Mouse (Mus musculus): ENCODE results near the gene Zmpste24. TPM values are rescaled to one million over a fixed set of nuclear protein-coding genes. Genes with fewer than 3 reads are reported as not detected.

The Zmpste24 gene
- polyA plus RNA-seq, 1 experiment from 2014 or later = 33.3 TPM

DNA sequence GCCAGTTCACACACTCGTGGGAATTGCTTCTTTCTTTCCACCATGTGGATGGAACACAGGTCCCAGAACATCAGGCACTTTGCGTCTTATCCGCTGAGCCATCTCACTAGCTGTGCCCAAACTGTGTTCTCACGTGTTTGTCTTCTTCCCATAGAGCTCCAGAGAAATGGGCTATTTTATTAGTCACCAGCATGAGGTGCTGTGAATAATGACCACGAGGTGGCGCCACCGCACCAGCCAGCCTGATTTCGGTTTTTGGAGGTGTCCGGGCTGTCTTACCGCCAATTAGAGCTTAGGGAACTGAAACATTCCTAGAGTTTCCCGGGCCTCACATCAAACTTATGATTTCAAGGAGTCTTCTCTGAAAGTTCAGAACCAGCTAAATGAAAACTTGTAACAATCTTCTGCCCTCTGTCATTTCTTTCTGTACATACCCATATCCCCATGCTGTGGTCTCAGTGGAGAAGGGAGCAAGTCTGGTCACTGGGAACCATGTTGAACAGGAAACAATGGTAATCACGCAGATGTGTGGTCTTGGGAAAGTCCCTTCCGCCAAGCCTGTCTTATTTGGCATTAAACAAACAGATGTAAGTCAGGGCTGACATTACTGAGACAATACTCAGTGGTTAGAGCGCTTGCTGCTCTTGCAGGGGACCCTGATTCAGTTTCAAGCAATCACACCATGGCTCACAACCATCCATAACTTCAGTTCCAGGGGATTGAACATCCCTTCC is 69.2 kb downstream of the Zmpste24 start:
- 24% methylated on average over 14 of the region's 14 CpGs for WGBS

DNA sequence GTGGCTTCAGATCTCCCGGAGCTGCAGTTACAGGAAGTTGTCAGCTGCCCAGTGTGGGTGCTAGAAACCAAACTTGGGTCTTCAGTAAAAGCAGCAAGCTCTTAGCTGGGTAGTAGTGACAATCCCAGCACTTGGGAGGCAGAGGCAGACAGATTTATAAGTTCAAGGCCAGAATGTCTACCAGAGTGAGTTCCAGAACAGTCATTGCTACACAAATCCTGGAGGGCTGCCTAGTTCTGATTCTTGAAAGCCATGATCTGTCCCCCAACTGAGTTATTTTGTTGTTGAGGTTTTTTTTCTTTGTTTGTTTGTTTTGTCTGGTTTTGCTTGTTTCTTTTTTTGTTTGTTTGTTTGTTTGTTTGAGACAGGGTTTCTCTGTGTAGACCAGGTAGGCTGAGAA is 69.9 kb downstream of the Zmpste24 start:
- Histone ChIP-seq H3K27me3 (0 out of 2 replicates have a peak, but pooled peaks cover 4% of the 10 kb centered on the region), H3K9ac (no peak overlapping the region), H3K36me3 (replicated peaks) (no peaks in the 10 kb centered on the region), H3K4me3 (replicated peaks) (no peak overlapping the region), H3K4me1 (no peaks in the 10 kb centered on the region), H3K27ac (no peak overlapping the region), H3K9me3 (no peaks in the 10 kb centered on the region), H3K4me2 (no peak overlapping the region)
- no peak for ATAC-seq (ENCODE audit: low FRiP score)
- WGBS = 83% methylated on average over 1 of the region's 1 CpGs

More for the DNA sequence above, 69.2 kb downstream of the Zmpste24 start:
- no peak overlapping the region for H3K4me2 ChIP-seq
- H3K4me1 ChIP-seq = no peaks in the 10 kb centered on the region
- no peak overlapping the region for H3K4me3 ChIP-seq (replicated peaks)
- no peaks in the 10 kb centered on the region for H3K9me3 ChIP-seq
- no peak overlapping the region for H3K9ac ChIP-seq
- ATAC-seq (ENCODE audit: low FRiP score) = 0 out of 2 replicates have a peak, but pooled peaks have one; percentile 55
- 0 out of 2 replicates have a peak, but pooled peaks cover 4% of the 10 kb centered on the region for H3K27me3 ChIP-seq
- no peaks in the 10 kb centered on the region for H3K36me3 ChIP-seq (replicated peaks)
- no peak overlapping the region for H3K27ac ChIP-seq

DNA sequence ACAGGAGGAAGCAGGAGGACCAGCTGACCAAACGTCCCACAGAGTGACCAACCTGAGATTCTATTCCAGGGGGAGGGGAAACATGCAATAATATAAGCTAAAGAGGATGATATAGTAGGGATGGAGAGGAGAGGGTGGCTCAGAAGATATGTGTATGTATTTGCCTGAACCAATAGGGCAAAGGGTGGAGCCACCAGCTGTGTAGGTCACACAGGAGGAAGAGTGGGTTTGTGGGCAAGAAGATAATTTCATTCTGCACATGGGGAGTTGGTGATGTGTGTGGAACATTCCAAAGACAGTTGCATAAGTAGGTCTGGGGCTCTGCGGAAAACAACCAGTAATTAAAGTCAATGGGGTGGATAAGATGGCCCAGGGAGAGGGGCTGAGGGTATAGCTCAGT is 72.4 kb downstream of the Zmpste24 start:
- no peak overlapping the region for H3K4me3 ChIP-seq (replicated peaks)
- H3K27ac ChIP-seq = no peak overlapping the region
- ATAC-seq (ENCODE audit: low FRiP score) = no peak
- no peaks in the 10 kb centered on the region for H3K36me3 ChIP-seq (replicated peaks)
- no peaks in the 10 kb centered on the region for H3K9me3 ChIP-seq
- no peaks in the 10 kb centered on the region for H3K4me1 ChIP-seq
- no peak overlapping the region for H3K9ac ChIP-seq
- 67% methylated on average over 2 of the region's 2 CpGs for WGBS
- no peak overlapping the region for H3K4me2 ChIP-seq
- 0 out of 2 replicates have a peak, but pooled peaks cover 4% of the 10 kb centered on the region for H3K27me3 ChIP-seq

DNA sequence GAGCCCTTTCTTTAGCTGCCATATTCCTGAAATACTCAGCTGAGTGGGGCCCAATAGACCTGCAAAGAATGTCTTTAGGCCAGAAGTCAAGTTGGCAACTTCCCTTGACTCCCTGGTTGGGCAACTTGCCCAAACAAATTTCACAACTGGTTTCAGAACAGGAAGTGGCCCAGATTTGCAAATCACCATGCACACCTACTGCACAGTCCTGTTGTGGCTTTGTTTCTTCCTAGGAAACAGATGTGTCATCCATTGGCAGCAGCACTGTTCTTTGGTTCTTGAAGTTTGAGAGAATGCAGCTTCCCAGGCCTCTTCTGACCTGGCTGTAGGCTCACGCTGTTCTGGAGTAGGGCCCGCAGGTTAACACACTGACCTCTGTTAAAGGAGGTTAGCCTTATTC is 74.1 kb downstream of the Zmpste24 start:
- Histone ChIP-seq H3K27me3 (0 out of 2 replicates have a peak, but pooled peaks cover 4% of the 10 kb centered on the region), H3K4me1 (no peaks in the 10 kb centered on the region), H3K9me3 (no peaks in the 10 kb centered on the region), H3K27ac (no peak overlapping the region), H3K4me3 (replicated peaks) (no peak overlapping the region), H3K4me2 (no peak overlapping the region), H3K9ac (no peak overlapping the region), H3K36me3 (replicated peaks) (no peaks in the 10 kb centered on the region)
- WGBS = 88% methylated on average over 2 of the region's 2 CpGs
- no peak for ATAC-seq (ENCODE audit: low FRiP score)

DNA sequence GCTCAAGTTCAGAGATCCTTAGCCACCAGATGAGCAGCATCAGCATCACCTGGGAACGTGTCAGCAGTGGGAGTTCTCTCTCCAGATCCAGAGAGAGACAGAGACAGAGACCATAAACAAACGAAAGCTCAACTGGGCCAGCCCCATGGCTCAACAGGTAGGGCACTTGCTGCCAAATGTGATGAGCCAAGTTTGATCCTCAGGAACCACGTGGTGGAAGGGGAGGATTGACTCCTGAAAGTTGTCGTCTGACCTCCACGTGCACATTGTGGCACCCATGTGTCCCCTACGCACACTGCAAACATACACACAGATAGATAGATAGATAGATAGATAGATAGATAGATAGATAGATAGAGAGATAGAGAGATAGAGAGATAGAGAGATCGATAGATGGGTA is 74.6 kb downstream of the Zmpste24 start:
- no peak for ATAC-seq (ENCODE audit: low FRiP score)
- Histone ChIP-seq H3K27me3 (0 out of 2 replicates have a peak, but pooled peaks cover 4% of the 10 kb centered on the region), H3K4me1 (no peaks in the 10 kb centered on the region), H3K9me3 (no peaks in the 10 kb centered on the region), H3K36me3 (replicated peaks) (no peaks in the 10 kb centered on the region), H3K9ac (no peak overlapping the region), H3K4me2 (no peak overlapping the region), H3K27ac (no peak overlapping the region), H3K4me3 (replicated peaks) (no peak overlapping the region)
- 87% methylated on average over 7 of the region's 7 CpGs for WGBS

DNA sequence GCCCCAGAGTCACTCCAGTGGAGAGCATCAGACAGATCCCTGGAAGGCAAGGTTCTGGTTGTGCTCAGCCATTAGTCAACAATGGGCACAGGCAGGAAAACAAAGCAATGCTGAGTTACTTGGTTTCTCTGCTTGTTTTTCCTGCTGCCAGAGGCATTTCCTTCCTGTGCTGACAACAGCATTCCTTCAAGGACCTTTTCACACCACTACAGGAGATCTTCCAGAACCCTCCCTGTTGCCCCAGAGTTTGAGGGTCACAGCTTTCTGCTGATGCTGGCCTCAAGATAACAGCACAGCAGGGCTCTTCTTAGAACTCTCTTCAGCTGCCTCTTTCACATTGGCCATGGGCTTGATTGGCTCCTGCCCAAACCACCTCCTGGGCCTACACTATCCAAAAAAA is 76.1 kb downstream of the Zmpste24 start:
- Histone ChIP-seq H3K27me3 (0 out of 2 replicates have a peak, but pooled peaks cover 4% of the 10 kb centered on the region), H3K4me3 (replicated peaks) (no peak overlapping the region), H3K36me3 (replicated peaks) (no peaks in the 10 kb centered on the region), H3K9ac (no peak overlapping the region), H3K4me1 (no peaks in the 10 kb centered on the region), H3K4me2 (no peak overlapping the region), H3K27ac (no peak overlapping the region), H3K9me3 (no peaks in the 10 kb centered on the region)
- no peak for ATAC-seq (ENCODE audit: low FRiP score)

DNA sequence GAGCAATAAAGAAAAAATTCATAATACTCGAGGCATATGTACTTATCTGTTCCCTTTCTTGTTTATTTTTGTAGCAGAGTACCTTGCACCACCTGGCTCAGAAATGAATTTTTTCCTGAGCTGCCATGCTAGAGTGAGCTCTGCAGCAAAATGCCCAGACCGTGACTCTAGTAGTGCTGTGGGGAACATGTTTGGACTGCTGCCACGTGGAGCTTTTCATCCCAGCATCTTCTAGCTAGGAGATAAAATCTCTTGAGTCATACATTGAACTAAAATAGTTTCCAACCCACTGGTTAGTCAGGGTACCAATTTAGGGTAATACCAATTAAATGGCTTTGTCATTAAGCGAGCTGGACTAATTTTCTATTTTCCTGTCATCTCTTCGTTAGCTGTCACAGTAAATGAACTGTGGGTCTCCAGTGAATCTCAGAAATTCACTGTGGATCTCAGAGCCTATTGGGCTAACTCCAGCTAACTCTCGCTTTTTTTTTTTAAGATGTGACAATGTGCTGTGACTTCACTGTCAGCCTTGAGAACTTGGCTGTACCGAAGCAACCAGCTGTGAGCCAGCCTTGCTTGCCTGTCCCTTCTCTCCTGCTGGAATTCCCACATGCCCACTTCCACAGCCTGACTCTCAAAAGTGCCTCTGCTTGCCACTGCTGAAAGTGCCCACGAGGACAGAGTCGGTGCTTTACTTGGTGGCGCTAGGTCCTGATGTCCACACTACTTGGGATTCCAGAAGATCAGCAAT is 77.8 kb downstream of the Zmpste24 start:
- Histone ChIP-seq H3K9ac (no peak overlapping the region), H3K36me3 (replicated peaks) (no peaks in the 10 kb centered on the region), H3K4me3 (replicated peaks) (no peak overlapping the region), H3K27me3 (no peaks in the 10 kb centered on the region), H3K27ac (no peak overlapping the region), H3K9me3 (no peaks in the 10 kb centered on the region), H3K4me2 (no peak overlapping the region), H3K4me1 (peaks cover 11% of the 10 kb centered on the region)
- no peak for ATAC-seq (ENCODE audit: low FRiP score)
- WGBS = 70% methylated on average over 10 of the region's 10 CpGs

DNA sequence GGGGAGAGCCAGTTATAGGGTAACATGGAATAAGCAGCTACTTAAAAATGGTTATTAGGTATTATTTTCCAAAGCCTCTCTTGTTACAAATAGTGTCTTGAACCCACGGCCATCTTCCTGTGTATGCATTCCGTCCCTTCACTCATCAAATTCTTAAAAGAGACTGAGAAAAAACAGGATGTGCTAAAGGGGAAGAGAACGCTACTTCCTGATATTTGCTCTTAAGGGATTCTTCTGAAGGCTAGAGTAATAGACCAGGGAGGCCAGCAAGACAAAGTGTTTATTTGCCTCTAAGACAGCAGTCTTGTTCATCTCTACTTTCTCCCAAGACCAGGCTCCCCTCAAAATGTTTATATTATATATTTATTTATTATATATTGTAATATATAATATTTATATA is 79.8 kb downstream of the Zmpste24 start:
- Histone ChIP-seq H3K36me3 (replicated peaks) (no peaks in the 10 kb centered on the region), H3K9ac (no peak overlapping the region), H3K27ac (no peak overlapping the region), H3K4me1 (peaks cover 19% of the 10 kb centered on the region), H3K4me2 (no peak overlapping the region), H3K27me3 (no peaks in the 10 kb centered on the region), H3K4me3 (replicated peaks) (no peak overlapping the region), H3K9me3 (no peaks in the 10 kb centered on the region)
- WGBS = 95% methylated on average over 3 of the region's 3 CpGs
- ATAC-seq (ENCODE audit: low FRiP score) = no peak

DNA sequence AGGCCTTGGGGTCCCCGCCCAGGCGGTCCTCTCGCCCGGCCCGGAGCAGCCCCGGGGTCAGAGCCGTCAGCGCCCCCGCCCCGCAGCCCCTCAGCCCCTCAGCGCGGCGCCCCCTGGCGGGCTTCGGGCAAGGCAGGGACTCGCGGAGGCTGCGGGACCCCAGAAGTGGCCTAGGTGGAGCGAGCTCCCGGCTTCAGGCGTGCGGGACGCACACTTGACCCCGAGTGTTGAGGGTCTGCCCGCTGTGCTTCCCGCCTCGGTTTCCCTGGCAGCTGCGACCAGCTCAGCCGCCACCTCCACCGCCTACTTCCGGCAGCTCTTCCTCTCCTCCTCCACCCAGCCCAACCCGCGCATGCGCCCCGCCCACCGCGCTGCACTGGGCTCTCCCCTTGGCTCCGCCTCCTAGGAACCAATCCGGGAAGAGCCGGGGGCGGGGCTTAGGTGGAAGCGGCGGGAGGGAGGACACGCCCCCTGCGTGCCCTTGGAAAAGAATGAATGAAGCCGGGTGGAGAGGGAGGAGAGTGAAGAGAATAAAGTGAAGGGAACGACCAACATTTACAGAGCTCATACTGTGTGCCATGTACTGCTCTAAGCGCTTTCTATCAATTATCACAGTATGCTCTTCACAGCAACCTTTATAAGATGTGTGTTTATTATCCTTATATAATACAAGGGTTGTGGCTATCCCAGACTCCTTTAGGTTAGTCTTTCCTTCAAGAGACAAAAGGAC is 80.9 kb downstream of the Zmpste24 start, which contains the start of gene Smap2:
Gene Smap2 (minus strand): TSS at position 320 of the 730 bp plus-strand sequence.
- Histone ChIP-seq H3K4me2 (peak within 1 kb of the TSS; percentile 78), H3K9ac (peak within 1 kb of the TSS; percentile 84), H3K36me3 (replicated peaks) (no peaks in the 10 kb centered on the region), H3K9me3 (no peaks in the 10 kb centered on the region), H3K27ac (peak within 1 kb of the TSS; percentile 84), H3K27me3 (no peaks in the 10 kb centered on the region), H3K4me1 (peaks cover 19% of the 10 kb centered on the region), H3K4me3 (replicated peaks) (peak within 1 kb of the TSS; percentile 96)
- ATAC-seq (ENCODE audit: low FRiP score) = peak; percentile 99
- under 1% methylated on average over 48 of the region's 48 CpGs for WGBS

DNA sequence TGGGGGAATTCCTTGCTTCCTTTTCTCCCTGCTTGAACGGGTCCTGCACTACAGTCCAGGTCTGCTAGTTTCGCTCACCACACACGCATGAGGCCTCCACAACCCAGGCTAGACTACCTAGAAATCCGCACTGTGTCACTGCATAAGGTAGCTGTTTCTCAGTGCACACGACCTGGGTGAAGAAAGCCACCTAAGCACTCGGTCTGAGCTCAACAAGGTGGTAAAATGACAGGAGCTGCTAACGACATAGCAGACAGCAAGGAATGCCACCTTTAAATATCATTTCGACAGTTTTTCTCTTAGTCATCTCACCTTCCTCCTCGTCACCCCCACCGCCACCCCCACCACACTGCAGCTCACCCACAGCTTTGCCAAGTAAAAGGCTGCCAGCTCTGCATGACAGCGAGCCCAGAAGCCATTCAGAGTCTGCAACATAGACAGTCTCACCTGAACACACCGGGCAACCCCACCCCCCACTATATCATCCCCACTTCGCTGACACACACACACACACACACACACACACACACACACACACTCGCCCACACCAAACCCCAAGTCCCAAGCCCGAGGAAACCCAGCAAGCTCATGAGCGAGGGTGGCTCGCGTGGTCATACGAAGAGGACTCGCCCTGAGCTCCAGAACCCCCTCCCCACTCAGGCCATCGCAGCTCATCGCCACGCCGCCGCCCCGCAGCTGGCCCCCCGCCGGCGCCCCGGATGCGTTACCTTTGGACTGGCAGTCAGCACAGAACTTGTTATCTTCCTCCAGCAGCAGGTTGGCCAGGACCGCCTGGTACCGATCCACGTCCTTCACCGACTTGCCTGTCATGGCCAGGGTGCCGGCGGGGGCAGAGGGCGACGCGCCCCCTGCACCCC is 81.8 kb downstream of the Zmpste24 start:
- H3K27me3 ChIP-seq = no peaks in the 10 kb centered on the region
- H3K36me3 ChIP-seq (replicated peaks) = no peaks in the 10 kb centered on the region
- WGBS = 9% methylated on average over 40 of the region's 40 CpGs
- H3K27ac ChIP-seq = peak overlapping the region; percentile 84
- no peaks in the 10 kb centered on the region for H3K9me3 ChIP-seq
- H3K4me3 ChIP-seq (replicated peaks) = peak overlapping the region; percentile 96
- peak overlapping the region; percentile 84 for H3K9ac ChIP-seq
- no peak; the same call in 1 of the 2 replicates for ATAC-seq (ENCODE audit: low FRiP score)
- H3K4me2 ChIP-seq = peak overlapping the region; percentile 78
- H3K4me1 ChIP-seq = peaks cover 19% of the 10 kb centered on the region

DNA sequence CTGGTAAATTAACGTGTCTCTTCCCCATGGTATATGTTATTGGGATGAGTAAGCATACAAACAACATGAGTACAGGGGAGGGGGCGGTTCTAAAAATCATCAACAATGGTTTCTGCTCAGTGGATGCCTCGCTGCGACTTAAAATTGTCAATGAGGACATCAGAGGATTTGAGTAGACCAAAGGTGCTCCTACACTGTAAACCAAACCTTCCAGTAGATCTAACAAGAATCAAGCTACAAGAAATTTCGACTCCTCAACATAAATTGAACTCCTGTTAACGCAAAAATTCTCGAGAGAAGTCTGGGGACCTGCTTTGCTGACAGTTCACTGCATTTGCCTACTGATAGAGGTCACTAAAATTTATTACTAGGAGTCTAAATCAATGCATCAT is 82.8 kb downstream of the Zmpste24 start:
- peak overlapping the region; percentile 78; the same call in 1 of the 2 replicates for H3K4me2 ChIP-seq
- no peak for ATAC-seq (ENCODE audit: low FRiP score)
- WGBS = 87% methylated on average over 7 of the region's 7 CpGs
- H3K27ac ChIP-seq = no peak overlapping the region
- peaks cover 19% of the 10 kb centered on the region for H3K4me1 ChIP-seq
- H3K27me3 ChIP-seq = no peaks in the 10 kb centered on the region
- no peaks in the 10 kb centered on the region for H3K9me3 ChIP-seq
- no peak overlapping the region for H3K9ac ChIP-seq
- H3K36me3 ChIP-seq (replicated peaks) = no peaks in the 10 kb centered on the region
- no peak overlapping the region for H3K4me3 ChIP-seq (replicated peaks)
